Mouse (Mus musculus) olfactory bulb, adult 2 months (tissue): ENCODE results near the gene Vegfb. TPM values are rescaled to one million over a fixed set of nuclear protein-coding genes. Genes with fewer than 3 reads are reported as not detected.
A peak's percentile ranks its signal among the peaks of the same experiment; 100 is the strongest.

ENCODE experiments used
- H3K27ac ChIP-seq: fragments of 200-500 bp; 2 replicates; pipeline ENCODE4 v1.5.1; 2012; ENCODE audit warnings: low read depth, low read length; ENCODE audit not compliant: insufficient read depth
- H3K4me1 ChIP-seq: fragments of 200-500 bp; 2 replicates; pipeline ENCODE4 v1.6.1; 2012; ENCODE audit warnings: low read length; ENCODE audit not compliant: control insufficient read depth, insufficient read depth
- H3K4me3 ChIP-seq: fragments of 200-500 bp; 2 replicates; pipeline ENCODE4 v1.5.1; 2012; ENCODE audit warnings: mild to moderate bottlenecking, low read depth, low read length, moderate library complexity; ENCODE audit not compliant: insufficient read depth
- CTCF ChIP-seq: fragments of 200-500 bp; IDR thresholded peaks from 2 replicates; pipeline ENCODE4 v1.5.1; 2012; ENCODE audit warnings: low read depth, mild to moderate bottlenecking, low read length, moderate library complexity; ENCODE audit not compliant: insufficient read depth
- POLR2A ChIP-seq: fragments of 200-500 bp; IDR thresholded peaks from 2 replicates; pipeline ENCODE4 v1.6.1; 2012; ENCODE audit warnings: mild to moderate bottlenecking, low read depth, low read length, moderate library complexity; ENCODE audit not compliant: insufficient read depth
- WGBS: fragments of 180-500 bp; shearing (Covaris S2); methylation state at CpG from one replicate; pipeline ENCODE4 v1.1.7; 2018; 5-methylcytosine and 5-hydroxymethylcytosine counted together
- polyA plus RNA-seq: library from polyadenylated mRNA; stranded (reverse); fragments of >200 nt; gene quantifications from 2 replicates; pipeline ENCODE4 v1.2.4, GENCODE M21; 2012; ENCODE audit warnings: low replicate concordance; ENCODE audit not compliant: missing spikeins, insufficient read depth, insufficient read length

Gene Vegfb
- polyA plus RNA-seq, 1 experiment = not detected

- no peak overlapping the region for H3K27ac ChIP-seq
- WGBS = 87% methylated on average over 4 of the region's 4 CpGs
- no peak overlapping the region for H3K4me3 ChIP-seq
- TF ChIP-seq POLR2A (no peak), CTCF (no peak)
- H3K4me1 ChIP-seq = no peaks in the 10 kb centered on the region
Observed at GRCm38 (mm10) chr19:7012426-7012825, 25.0 kb upstream of the Vegfb start.

- TF ChIP-seq POLR2A (no peak), CTCF (no peak)
- 49% methylated on average over 9 of the region's 9 CpGs for WGBS
- Histone ChIP-seq H3K4me3 (no peak overlapping the region), H3K4me1 (peaks cover 2% of the 10 kb centered on the region), H3K27ac (peak overlapping the region; percentile 90)
Observed at GRCm38 (mm10) chr19:7006892-7007593, 19.6 kb upstream of the Vegfb start.

GRCm38 (mm10) chr19:6999360-7000063, 12.1 kb upstream of the Vegfb start:
- Histone ChIP-seq H3K27ac (no peak overlapping the region), H3K4me1 (peaks cover 28% of the 10 kb centered on the region), H3K4me3 (no peak overlapping the region)
- TF ChIP-seq CTCF (no peak), POLR2A (no peak)
- WGBS = 92% methylated on average over 19 of the region's 19 CpGs

GRCm38 (mm10) chr19:6997721-6998290, 10.4 kb upstream of the Vegfb start:
- 88% methylated on average over 9 of the region's 9 CpGs for WGBS
- no peak overlapping the region for H3K27ac ChIP-seq
- TF ChIP-seq CTCF = no peak
- no peak for TF ChIP-seq POLR2A
- H3K4me1 ChIP-seq = peaks cover 36% of the 10 kb centered on the region
- no peak overlapping the region for H3K4me3 ChIP-seq

GRCm38 (mm10) chr19:6996006-6996405, 8.6 kb upstream of the Vegfb start, which contains the start of the genes Nudt22 and Trpt1:
TSS of gene Nudt22 (minus strand) at chr19:6996117.
TSS of gene Trpt1 (plus strand) at chr19:6996131.
- peaks cover 38% of the 10 kb centered on the region for H3K4me1 ChIP-seq
- peak within 1 kb of the TSS; percentile 28; the same call in 1 of the 2 replicates for H3K27ac ChIP-seq
- peak; percentile 65 for TF ChIP-seq POLR2A
- no peak for TF ChIP-seq CTCF
- peak within 1 kb of the TSS; percentile 67 for H3K4me3 ChIP-seq
- WGBS = under 1% methylated on average over 24 of the region's 24 CpGs

- TF ChIP-seq POLR2A (no peak), CTCF (no peak)
- WGBS = 41% methylated on average over 20 of the region's 21 CpGs
- peaks cover 38% of the 10 kb centered on the region for H3K4me1 ChIP-seq
- H3K4me3 ChIP-seq = peak overlapping the region; percentile 67
- no peak overlapping the region for H3K27ac ChIP-seq
Observed at GRCm38 (mm10) chr19:6995255-6995991, 8.0 kb upstream of the Vegfb start.

- TF ChIP-seq POLR2A (no peak), CTCF (no peak)
- Histone ChIP-seq H3K4me3 (no peak overlapping the region), H3K4me1 (peaks cover 38% of the 10 kb centered on the region), H3K27ac (no peak overlapping the region)
- 76% methylated on average over 8 of the region's 8 CpGs for WGBS
Observed at GRCm38 (mm10) chr19:6994489-6994888, 7.0 kb upstream of the Vegfb start.

- Histone ChIP-seq H3K4me3 (no peak overlapping the region), H3K27ac (no peak overlapping the region), H3K4me1 (peaks cover 38% of the 10 kb centered on the region)
- 84% methylated on average over 8 of the region's 8 CpGs for WGBS
- TF ChIP-seq POLR2A (no peak), CTCF (no peak)
Observed at GRCm38 (mm10) chr19:6994002-6994401, 6.6 kb upstream of the Vegfb start.
